Mouse (Mus musculus): ENCODE data around the gene BC049762. TPM values are rescaled to one million over a fixed set of nuclear protein-coding genes. Genes with fewer than 3 reads are reported as not detected.

The BC049762 gene
- polyA plus RNA-seq, 1 experiment: 2.8 TPM

GRCm38 (mm10) chr11:51263286-51263831 is 513 bp upstream of the BC049762 start:
- DNase-seq: peak; percentile 93
- peak overlapping the region; percentile 79 for H3K4me3 ChIP-seq (ENCODE audit: insufficient read depth, low read depth, low read length)
- under 1% methylated on average over 50 of the region's 50 CpGs for WGBS

GRCm38 (mm10) chr11:51261680-51262219 is 1.1 kb downstream of the BC049762 start, which contains the start of gene Clk4:
Clk4 (plus strand) TSS chr11:51261730.
- DNase-seq: no peak
- Histone ChIP-seq H3K4me3 (ENCODE audit: insufficient read depth, low read depth, low read length) (peak within 1 kb of the TSS; percentile 48), H3K27ac (ENCODE audit: insufficient read depth, low read depth, low read length) (peak within 1 kb of the TSS; percentile 29), H3K36me3 (ENCODE audit: control insufficient read depth, insufficient read depth, low read length) (no peaks in the 10 kb centered on the region; the same call in 1 of the 2 replicates), H3K4me1 (ENCODE audit: control insufficient read depth, insufficient read depth, low read length) (peaks cover 3% of the 10 kb centered on the region), H3K27me3 (replicated peaks; ENCODE audit: control insufficient read depth, insufficient read depth, low read length) (no peaks in the 10 kb centered on the region)
- TF ChIP-seq CTCF (conservative IDR thresholded peaks at IDR 0.05; ENCODE audit: insufficient read depth, insufficient read length, low read depth, low read length) (no peak), POLR2A (IDR thresholded peaks at IDR 0.05; ENCODE audit: low read depth, low read length) (no peak)
- WGBS: 85% methylated on average over 3 of the region's 3 CpGs

More at GRCm38 (mm10) chr11:51263286-51263831, 513 bp upstream of the BC049762 start:
- TF ChIP-seq POLR2A (IDR thresholded peaks at IDR 0.05; ENCODE audit: low read depth, low read length) (peak; percentile 56), CTCF (conservative IDR thresholded peaks at IDR 0.05; ENCODE audit: insufficient read depth, insufficient read length, low read depth, low read length) (no peak)
- peak overlapping the region; percentile 99 for H3K27ac ChIP-seq (ENCODE audit: insufficient read depth, low read depth, low read length)
- no peaks in the 10 kb centered on the region for H3K27me3 ChIP-seq (replicated peaks; ENCODE audit: control insufficient read depth, insufficient read depth, low read length)
- H3K4me1 ChIP-seq (ENCODE audit: control insufficient read depth, insufficient read depth, low read length): peaks cover 3% of the 10 kb centered on the region
- no peaks in the 10 kb centered on the region; the same call in 1 of the 2 replicates for H3K36me3 ChIP-seq (ENCODE audit: control insufficient read depth, insufficient read depth, low read length)

GRCm38 (mm10) chr11:51257006-51257405 is 5.8 kb downstream of the BC049762 start:
- Histone ChIP-seq H3K36me3 (ENCODE audit: control insufficient read depth, insufficient read depth, low read length) (no peaks in the 10 kb centered on the region), H3K4me3 (ENCODE audit: insufficient read depth, low read depth, low read length) (no peak overlapping the region), H3K27me3 (replicated peaks; ENCODE audit: control insufficient read depth, insufficient read depth, low read length) (no peaks in the 10 kb centered on the region), H3K4me1 (ENCODE audit: control insufficient read depth, insufficient read depth, low read length) (no peaks in the 10 kb centered on the region), H3K27ac (ENCODE audit: insufficient read depth, low read depth, low read length) (no peak overlapping the region)
- 88% methylated on average over 4 of the region's 4 CpGs for WGBS
- DNase-seq: no peak
- TF ChIP-seq CTCF (conservative IDR thresholded peaks at IDR 0.05; ENCODE audit: insufficient read depth, insufficient read length, low read depth, low read length) (no peak), POLR2A (IDR thresholded peaks at IDR 0.05; ENCODE audit: low read depth, low read length) (no peak)

GRCm38 (mm10) chr11:51242897-51243296 is 19.9 kb downstream of the BC049762 start:
- no peak for DNase-seq
- H3K36me3 ChIP-seq (ENCODE audit: control insufficient read depth, insufficient read depth, low read length): no peaks in the 10 kb centered on the region
- no peaks in the 10 kb centered on the region for H3K4me1 ChIP-seq (ENCODE audit: control insufficient read depth, insufficient read depth, low read length)
- WGBS: 90% methylated on average over 2 of the region's 2 CpGs
- H3K27me3 ChIP-seq (replicated peaks; ENCODE audit: control insufficient read depth, insufficient read depth, low read length): no peaks in the 10 kb centered on the region
- H3K27ac ChIP-seq (ENCODE audit: insufficient read depth, low read depth, low read length): no peak overlapping the region
- H3K4me3 ChIP-seq (ENCODE audit: insufficient read depth, low read depth, low read length): no peak overlapping the region
- TF ChIP-seq CTCF (conservative IDR thresholded peaks at IDR 0.05; ENCODE audit: insufficient read depth, insufficient read length, low read depth, low read length): no peak
- TF ChIP-seq POLR2A (IDR thresholded peaks at IDR 0.05; ENCODE audit: low read depth, low read length): no peak

- Histone ChIP-seq H3K4me1 (ENCODE audit: control insufficient read depth, insufficient read depth, low read length) (no peaks in the 10 kb centered on the region), H3K27me3 (replicated peaks; ENCODE audit: control insufficient read depth, insufficient read depth, low read length) (no peaks in the 10 kb centered on the region), H3K36me3 (ENCODE audit: control insufficient read depth, insufficient read depth, low read length) (no peaks in the 10 kb centered on the region), H3K4me3 (ENCODE audit: insufficient read depth, low read depth, low read length) (no peak overlapping the region), H3K27ac (ENCODE audit: insufficient read depth, low read depth, low read length) (no peak overlapping the region)
- TF ChIP-seq CTCF (conservative IDR thresholded peaks at IDR 0.05; ENCODE audit: insufficient read depth, insufficient read length, low read depth, low read length): no peak
- no peak for TF ChIP-seq POLR2A (IDR thresholded peaks at IDR 0.05; ENCODE audit: low read depth, low read length)
- no peak for DNase-seq
- WGBS: 86% methylated on average over 9 of the region's 9 CpGs
Observed at GRCm38 (mm10) chr11:51234626-51235025, 28.2 kb downstream of the BC049762 start.

GRCm38 (mm10) chr11:51227104-51227503 is 35.7 kb downstream of the BC049762 start:
- TF ChIP-seq POLR2A (IDR thresholded peaks at IDR 0.05; ENCODE audit: low read depth, low read length) (no peak), CTCF (conservative IDR thresholded peaks at IDR 0.05; ENCODE audit: insufficient read depth, insufficient read length, low read depth, low read length) (no peak)
- no peak overlapping the region for H3K4me3 ChIP-seq (ENCODE audit: insufficient read depth, low read depth, low read length)
- H3K27ac ChIP-seq (ENCODE audit: insufficient read depth, low read depth, low read length): no peak overlapping the region
- no peaks in the 10 kb centered on the region for H3K36me3 ChIP-seq (ENCODE audit: control insufficient read depth, insufficient read depth, low read length)
- H3K27me3 ChIP-seq (replicated peaks; ENCODE audit: control insufficient read depth, insufficient read depth, low read length): no peaks in the 10 kb centered on the region
- no peak for DNase-seq
- WGBS: 74% methylated on average over 4 of the region's 4 CpGs
- no peaks in the 10 kb centered on the region for H3K4me1 ChIP-seq (ENCODE audit: control insufficient read depth, insufficient read depth, low read length)

GRCm38 (mm10) chr11:51220308-51220707 is 42.5 kb downstream of the BC049762 start, which contains the start of gene Gm12569:
Gm12569 (plus strand) TSS chr11:51220473.
- H3K4me3 ChIP-seq (ENCODE audit: insufficient read depth, low read depth, low read length): no peak within 1 kb of the TSS
- TF ChIP-seq CTCF (conservative IDR thresholded peaks at IDR 0.05; ENCODE audit: insufficient read depth, insufficient read length, low read depth, low read length) (no peak), POLR2A (IDR thresholded peaks at IDR 0.05; ENCODE audit: low read depth, low read length) (no peak)
- no peak within 1 kb of the TSS for H3K27ac ChIP-seq (ENCODE audit: insufficient read depth, low read depth, low read length)
- DNase-seq: no peak
- no peaks in the 10 kb centered on the region for H3K27me3 ChIP-seq (replicated peaks; ENCODE audit: control insufficient read depth, insufficient read depth, low read length)
- H3K36me3 ChIP-seq (ENCODE audit: control insufficient read depth, insufficient read depth, low read length): no peaks in the 10 kb centered on the region
- no peaks in the 10 kb centered on the region for H3K4me1 ChIP-seq (ENCODE audit: control insufficient read depth, insufficient read depth, low read length)
- WGBS: 96% methylated on average over 11 of the region's 11 CpGs

Data from kidney, adult 2 months (tissue).